Mouse (Mus musculus): ENCODE data around the gene Etl4. TPM values are rescaled to one million over a fixed set of nuclear protein-coding genes. Genes with fewer than 3 reads are reported as not detected.

The Etl4 gene
- polyA plus RNA-seq, 1 experiment from 2014 or later, result 32.2 TPM

DNA sequence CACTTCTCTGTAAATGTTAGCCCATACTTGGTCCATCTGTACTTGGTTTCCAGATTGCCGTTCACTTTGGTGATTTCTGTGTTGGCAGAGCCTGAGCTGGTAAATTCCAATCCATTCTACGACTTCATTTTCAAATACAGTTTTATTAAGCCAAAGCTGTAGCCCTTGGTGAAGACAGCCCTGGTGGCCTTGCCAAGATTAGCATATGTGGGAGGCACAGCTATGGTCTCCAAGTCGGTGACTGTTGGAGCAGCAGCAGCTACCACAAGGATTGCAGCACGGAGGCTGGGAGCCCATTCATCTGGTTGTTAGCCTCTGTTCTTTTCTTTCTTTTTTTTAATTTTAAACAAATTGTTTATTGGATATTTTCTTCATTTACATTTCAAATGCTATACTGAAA, 128.1 kb downstream of the Etl4 start:
- H3K4me3 ChIP-seq (replicated peaks), result no peak overlapping the region

DNA sequence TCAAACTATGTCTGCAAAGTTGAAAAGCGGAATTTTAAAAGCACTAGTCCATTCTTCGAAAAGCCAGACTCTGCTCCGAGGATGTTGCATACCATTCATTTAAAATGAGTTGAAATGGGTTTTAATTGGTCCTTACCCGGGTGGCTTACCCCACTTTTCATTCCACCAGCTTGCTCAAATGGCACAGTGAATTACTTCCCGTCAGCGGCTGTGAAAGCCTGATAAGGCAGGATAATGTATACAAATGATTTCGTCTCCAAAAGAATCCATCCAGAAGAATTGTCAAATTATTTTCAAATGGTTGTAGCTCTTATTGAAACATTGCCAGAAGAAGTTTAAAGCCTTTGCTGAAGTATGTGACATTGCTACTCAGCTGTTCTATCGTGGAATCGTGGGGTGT, 162.8 kb downstream of the Etl4 start:
- Histone ChIP-seq H3K36me3 (no peaks in the 10 kb centered on the region), H3K27me3 (replicated peaks) (no peaks in the 10 kb centered on the region), H3K4me2 (no peak overlapping the region), H3K27ac (no peak overlapping the region), H3K9me3 (no peaks in the 10 kb centered on the region), H3K9ac (no peak overlapping the region), H3K4me1 (no peaks in the 10 kb centered on the region), H3K4me3 (replicated peaks) (no peak overlapping the region)
- no peak for ATAC-seq (ENCODE audit: insufficient read depth, low FRiP score, low read depth)
- 31% methylated on average over 9 of the region's 9 CpGs for WGBS

More for the DNA sequence above, 128.1 kb downstream of the Etl4 start:
- Histone ChIP-seq H3K4me2 (no peak overlapping the region), H3K9ac (no peak overlapping the region), H3K4me1 (no peaks in the 10 kb centered on the region), H3K27me3 (replicated peaks) (no peaks in the 10 kb centered on the region), H3K36me3 (no peaks in the 10 kb centered on the region), H3K9me3 (no peaks in the 10 kb centered on the region), H3K27ac (no peak overlapping the region)
- WGBS, result 86% methylated on average over 4 of the region's 4 CpGs
- no peak for ATAC-seq (ENCODE audit: insufficient read depth, low FRiP score, low read depth)

DNA sequence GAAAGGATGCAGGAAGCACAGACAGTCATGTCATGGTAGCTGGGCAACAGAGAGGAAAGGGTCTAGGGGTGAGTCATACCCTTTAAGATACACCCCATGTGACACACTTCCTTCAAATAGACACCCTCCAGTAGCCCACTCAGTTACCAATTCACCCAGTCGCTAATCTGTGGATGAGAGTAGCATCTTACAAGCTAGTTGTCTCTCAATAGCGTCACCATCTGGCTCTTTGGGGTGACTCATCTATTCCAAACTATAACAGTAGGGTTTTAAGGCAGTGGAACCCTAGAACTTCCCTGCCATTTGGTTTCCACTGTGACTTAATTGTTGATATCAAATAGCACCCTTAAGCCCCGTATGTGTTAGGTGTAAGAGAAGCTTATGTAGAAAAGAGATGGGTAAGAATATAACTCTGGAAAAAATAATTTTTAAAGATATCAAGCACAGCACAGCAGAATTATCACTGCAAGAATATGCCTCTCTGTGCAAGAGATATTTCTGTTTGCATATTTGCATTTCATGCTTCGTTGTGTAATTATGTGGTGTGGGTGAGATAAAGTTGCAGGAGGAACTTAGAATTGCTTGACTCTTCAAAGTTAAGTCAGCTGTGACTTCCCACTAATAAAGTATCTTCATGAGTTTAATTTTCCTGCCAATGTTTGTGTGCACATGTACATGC, 166.7 kb downstream of the Etl4 start:
- Histone ChIP-seq H3K9me3 (no peaks in the 10 kb centered on the region), H3K4me3 (replicated peaks) (no peak overlapping the region), H3K4me2 (no peak overlapping the region), H3K4me1 (no peaks in the 10 kb centered on the region), H3K9ac (no peak overlapping the region), H3K27me3 (replicated peaks) (no peaks in the 10 kb centered on the region), H3K36me3 (no peaks in the 10 kb centered on the region), H3K27ac (no peak overlapping the region)
- 73% methylated on average over 4 of the region's 4 CpGs for WGBS
- no peak for ATAC-seq (ENCODE audit: insufficient read depth, low FRiP score, low read depth)

DNA sequence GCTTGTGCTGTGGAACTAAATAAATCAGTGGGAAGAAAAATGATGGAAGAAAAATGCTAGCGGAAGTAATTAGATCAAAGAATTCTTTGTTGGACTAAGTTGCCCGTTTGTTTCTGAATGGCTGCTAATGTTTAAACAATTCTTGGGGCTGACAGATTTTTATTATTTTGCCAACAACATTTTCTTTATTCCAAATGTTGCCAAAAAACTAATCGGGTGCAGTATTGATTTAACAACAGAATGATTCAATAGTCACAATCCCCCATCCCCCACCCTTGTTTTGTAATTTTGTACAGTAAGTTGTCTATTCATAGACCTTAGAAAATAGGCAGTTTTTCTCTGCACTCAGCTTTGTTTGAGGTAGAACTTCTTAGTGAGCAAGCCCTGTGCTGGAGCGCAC, 175.2 kb downstream of the Etl4 start:
- Histone ChIP-seq H3K27me3 (replicated peaks) (no peaks in the 10 kb centered on the region), H3K4me1 (no peaks in the 10 kb centered on the region), H3K9ac (no peak overlapping the region), H3K4me3 (replicated peaks) (no peak overlapping the region), H3K27ac (no peak overlapping the region), H3K9me3 (no peaks in the 10 kb centered on the region), H3K36me3 (no peaks in the 10 kb centered on the region), H3K4me2 (no peak overlapping the region)
- 74% methylated on average over 4 of the region's 4 CpGs for WGBS
- no peak for ATAC-seq (ENCODE audit: insufficient read depth, low FRiP score, low read depth)

DNA sequence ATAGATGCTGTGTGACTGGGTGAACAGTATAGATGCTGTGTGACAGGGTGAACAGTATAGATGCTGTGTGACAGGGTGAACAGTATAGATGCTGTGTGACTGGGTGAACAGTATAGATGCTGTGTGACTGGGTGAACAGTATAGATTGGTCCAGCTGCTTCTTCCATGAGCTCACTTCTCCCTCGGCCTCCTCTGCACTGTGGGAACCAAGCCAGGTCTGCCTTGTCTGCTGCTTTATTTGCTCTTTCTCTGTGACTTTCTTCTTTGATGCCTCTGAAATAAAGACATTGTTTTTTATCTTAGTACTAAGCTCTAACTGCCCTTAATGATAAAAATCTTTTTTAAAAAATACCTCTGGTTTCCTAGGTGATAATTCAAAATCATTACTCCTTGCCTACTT, 195.9 kb downstream of the Etl4 start:
- no peak for ATAC-seq (ENCODE audit: insufficient read depth, low FRiP score, low read depth)
- Histone ChIP-seq H3K9me3 (no peaks in the 10 kb centered on the region), H3K27me3 (replicated peaks) (no peaks in the 10 kb centered on the region), H3K4me1 (no peaks in the 10 kb centered on the region), H3K27ac (no peak overlapping the region), H3K4me3 (replicated peaks) (no peak overlapping the region), H3K9ac (no peak overlapping the region), H3K4me2 (no peak overlapping the region), H3K36me3 (no peaks in the 10 kb centered on the region)
- 53% methylated on average over 1 of the region's 1 CpGs for WGBS

DNA sequence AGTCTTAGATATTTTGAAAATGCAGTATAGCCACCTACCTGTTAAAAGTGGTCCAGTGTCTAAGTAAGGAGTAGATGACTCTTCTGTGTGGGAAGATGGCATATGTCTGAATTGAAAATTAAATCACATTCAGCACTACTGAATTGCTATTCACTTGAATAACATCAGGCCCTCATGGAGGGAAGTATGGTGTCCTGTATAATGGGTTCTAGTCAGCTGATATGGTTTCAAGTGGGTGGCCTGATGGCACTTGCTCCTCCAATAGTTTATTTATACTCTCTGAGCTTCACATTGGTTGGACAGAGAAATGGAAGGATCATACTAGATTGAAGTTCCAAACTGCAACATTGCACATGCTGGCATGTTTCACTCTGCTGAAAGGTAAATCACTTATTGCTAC, 202.1 kb downstream of the Etl4 start:
- no peaks in the 10 kb centered on the region for H3K27me3 ChIP-seq (replicated peaks)

DNA sequence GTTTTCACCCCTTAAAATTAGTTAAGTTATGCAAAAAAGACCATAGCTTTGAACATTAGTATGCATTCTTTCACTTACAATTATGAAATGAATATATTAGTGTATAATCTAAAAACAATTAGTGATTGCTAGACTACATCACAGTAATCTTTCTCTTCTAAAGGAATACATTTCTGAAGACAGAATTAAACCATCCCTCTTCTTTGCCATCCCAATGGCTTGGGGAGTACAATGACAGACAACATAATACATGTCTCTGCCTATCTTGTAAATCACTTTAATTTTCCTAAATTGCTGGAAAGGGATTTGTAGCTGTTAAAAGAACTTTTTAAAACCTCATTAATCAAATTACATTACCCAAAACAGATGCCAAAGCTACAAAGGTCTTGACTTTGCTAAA, 216.3 kb downstream of the Etl4 start:
- Histone ChIP-seq H3K4me1 (no peaks in the 10 kb centered on the region), H3K36me3 (no peaks in the 10 kb centered on the region), H3K4me3 (replicated peaks) (no peak overlapping the region), H3K27me3 (replicated peaks) (no peaks in the 10 kb centered on the region), H3K27ac (no peak overlapping the region), H3K9me3 (no peaks in the 10 kb centered on the region), H3K4me2 (no peak overlapping the region), H3K9ac (no peak overlapping the region)
- ATAC-seq (ENCODE audit: insufficient read depth, low FRiP score, low read depth), result no peak

More for the DNA sequence above, 202.1 kb downstream of the Etl4 start:
- Histone ChIP-seq H3K9me3 (no peaks in the 10 kb centered on the region), H3K36me3 (no peaks in the 10 kb centered on the region), H3K4me1 (no peaks in the 10 kb centered on the region), H3K4me2 (no peak overlapping the region), H3K27ac (no peak overlapping the region), H3K9ac (no peak overlapping the region), H3K4me3 (replicated peaks) (no peak overlapping the region)
- no peak for ATAC-seq (ENCODE audit: insufficient read depth, low FRiP score, low read depth)

DNA sequence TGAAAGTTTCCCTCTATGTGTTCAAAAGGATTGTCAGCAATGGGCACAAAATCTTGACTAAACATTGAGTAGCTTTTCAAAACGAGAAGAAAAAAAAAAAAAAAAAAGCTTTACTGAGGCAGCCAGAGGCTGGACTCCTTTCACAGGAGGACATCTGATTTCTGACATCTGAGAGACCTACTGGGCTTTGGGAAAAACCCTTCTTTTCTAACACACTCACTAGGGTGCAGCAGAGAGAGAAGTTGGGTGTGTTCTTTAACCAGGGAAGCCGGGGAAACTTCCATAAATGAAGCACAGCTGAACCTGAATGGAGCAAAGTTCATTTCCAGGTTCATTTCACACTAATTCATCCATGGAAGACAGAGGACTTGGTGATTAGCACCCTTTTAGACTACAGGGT, 222.2 kb downstream of the Etl4 start:
- Histone ChIP-seq H3K4me2 (no peak overlapping the region), H3K9ac (no peak overlapping the region), H3K4me3 (replicated peaks) (no peak overlapping the region), H3K27me3 (replicated peaks) (no peaks in the 10 kb centered on the region), H3K27ac (no peak overlapping the region), H3K4me1 (no peaks in the 10 kb centered on the region), H3K36me3 (no peaks in the 10 kb centered on the region), H3K9me3 (no peaks in the 10 kb centered on the region)
- no peak for ATAC-seq (ENCODE audit: insufficient read depth, low FRiP score, low read depth)
- 16% methylated on average over 2 of the region's 2 CpGs for WGBS

DNA sequence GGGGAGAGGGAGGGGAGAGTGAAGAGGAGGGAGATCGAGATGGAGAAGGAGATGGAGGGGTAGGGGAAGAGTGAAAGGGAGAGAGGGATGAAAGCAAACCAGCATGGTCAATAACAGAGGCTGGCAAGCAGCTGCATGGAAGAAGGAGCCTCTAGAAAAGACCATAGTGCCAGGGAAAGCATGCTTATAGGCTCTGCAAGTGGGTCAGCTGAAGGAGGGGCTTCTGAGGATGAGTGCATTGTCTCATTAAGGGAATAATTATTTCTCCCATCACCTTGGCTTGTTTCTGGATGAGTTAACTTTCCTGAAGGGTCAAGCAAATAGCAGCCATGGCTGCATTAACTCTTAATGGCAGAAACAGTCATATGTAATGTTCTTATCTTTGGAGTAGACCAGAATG, 228.8 kb downstream of the Etl4 start:
- Histone ChIP-seq H3K27ac (no peak overlapping the region), H3K27me3 (replicated peaks) (no peaks in the 10 kb centered on the region), H3K4me3 (replicated peaks) (no peak overlapping the region), H3K9ac (no peak overlapping the region), H3K4me1 (no peaks in the 10 kb centered on the region), H3K36me3 (no peaks in the 10 kb centered on the region), H3K9me3 (no peaks in the 10 kb centered on the region), H3K4me2 (no peak overlapping the region)
- WGBS, result 45% methylated on average over 1 of the region's 1 CpGs
- no peak for ATAC-seq (ENCODE audit: insufficient read depth, low FRiP score, low read depth)

DNA sequence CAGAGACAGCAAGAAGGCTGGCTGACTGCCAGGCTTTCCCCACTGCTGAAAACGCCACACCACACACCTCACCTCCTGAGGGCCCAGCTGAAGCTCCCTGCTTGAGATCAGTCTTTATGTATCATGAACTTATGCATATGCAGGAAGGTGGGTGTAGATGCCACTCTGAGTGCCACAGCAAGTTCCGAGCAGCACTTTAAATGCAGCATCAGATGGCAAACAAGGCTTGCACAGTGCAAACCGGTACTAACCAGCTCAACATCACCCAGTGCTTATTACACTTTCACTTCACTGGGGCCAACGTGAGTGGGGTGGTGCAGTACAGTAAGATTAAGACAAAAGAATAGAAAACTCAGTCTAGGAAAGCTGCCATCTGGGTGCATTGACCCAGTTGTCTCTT, 235.8 kb downstream of the Etl4 start:
- H3K27me3 ChIP-seq (replicated peaks), result no peaks in the 10 kb centered on the region
- H3K9ac ChIP-seq, result no peak overlapping the region
- no peaks in the 10 kb centered on the region for H3K9me3 ChIP-seq
- H3K36me3 ChIP-seq, result no peaks in the 10 kb centered on the region
- no peak overlapping the region for H3K4me2 ChIP-seq
- H3K27ac ChIP-seq, result no peak overlapping the region
- H3K4me3 ChIP-seq (replicated peaks), result no peak overlapping the region
- no peaks in the 10 kb centered on the region for H3K4me1 ChIP-seq
- no peak for ATAC-seq (ENCODE audit: insufficient read depth, low FRiP score, low read depth)
- WGBS, result 59% methylated on average over 4 of the region's 4 CpGs

DNA sequence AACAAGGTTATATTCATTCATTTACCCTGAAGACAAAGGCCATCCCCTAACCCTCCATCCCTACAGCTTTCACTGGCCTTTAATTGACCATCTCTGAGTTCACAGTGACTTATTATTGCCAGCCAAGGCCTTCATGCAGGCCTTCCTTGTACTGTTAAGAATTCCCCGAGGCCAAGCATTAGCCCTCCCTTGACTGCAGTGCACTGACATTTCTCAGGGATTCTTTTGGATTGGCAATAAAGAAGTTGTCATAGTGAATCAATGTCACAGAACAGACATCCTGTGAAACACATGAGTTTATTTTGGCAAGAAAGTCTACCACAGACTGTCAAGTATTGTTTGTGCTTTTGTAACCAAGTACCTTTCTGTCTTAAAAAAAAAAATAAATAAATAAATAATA, 257.5 kb downstream of the Etl4 start:
- no peaks in the 10 kb centered on the region for H3K36me3 ChIP-seq
- no peak overlapping the region for H3K27ac ChIP-seq
- no peaks in the 10 kb centered on the region for H3K4me1 ChIP-seq
- H3K27me3 ChIP-seq (replicated peaks), result no peaks in the 10 kb centered on the region
- 70% methylated on average over 1 of the region's 1 CpGs for WGBS
- H3K4me3 ChIP-seq (replicated peaks), result no peak overlapping the region
- ATAC-seq (ENCODE audit: insufficient read depth, low FRiP score, low read depth), result no peak
- H3K9ac ChIP-seq, result no peak overlapping the region
- no peak overlapping the region for H3K4me2 ChIP-seq
- H3K9me3 ChIP-seq, result no peaks in the 10 kb centered on the region

DNA sequence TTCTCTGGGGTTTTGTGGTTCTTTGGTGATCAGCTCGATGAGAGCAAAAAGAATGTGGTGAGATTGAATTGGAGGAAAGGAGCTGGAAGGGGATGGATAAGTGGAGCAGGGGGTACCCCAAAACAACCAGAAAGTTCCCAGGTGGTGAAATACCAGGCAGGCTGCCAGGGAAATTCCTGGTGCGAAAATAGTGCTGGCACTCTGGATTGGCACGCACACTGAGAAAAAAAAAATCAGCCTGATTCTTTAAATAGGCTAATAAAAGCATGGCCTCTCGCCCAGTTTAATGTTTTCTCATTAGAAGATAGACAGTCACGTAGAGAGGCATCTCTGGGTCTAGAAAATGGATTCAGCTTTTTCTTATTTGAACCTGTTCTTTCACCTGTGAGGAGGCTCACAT, 258.0 kb downstream of the Etl4 start:
- H3K36me3 ChIP-seq, result no peaks in the 10 kb centered on the region
- no peaks in the 10 kb centered on the region for H3K27me3 ChIP-seq (replicated peaks)
- no peaks in the 10 kb centered on the region for H3K9me3 ChIP-seq
- ATAC-seq (ENCODE audit: insufficient read depth, low FRiP score, low read depth), result no peak
- H3K4me2 ChIP-seq, result no peak overlapping the region
- no peak overlapping the region for H3K4me3 ChIP-seq (replicated peaks)
- WGBS, result 68% methylated on average over 5 of the region's 5 CpGs
- no peak overlapping the region for H3K9ac ChIP-seq
- H3K4me1 ChIP-seq, result no peaks in the 10 kb centered on the region
- H3K27ac ChIP-seq, result no peak overlapping the region

DNA sequence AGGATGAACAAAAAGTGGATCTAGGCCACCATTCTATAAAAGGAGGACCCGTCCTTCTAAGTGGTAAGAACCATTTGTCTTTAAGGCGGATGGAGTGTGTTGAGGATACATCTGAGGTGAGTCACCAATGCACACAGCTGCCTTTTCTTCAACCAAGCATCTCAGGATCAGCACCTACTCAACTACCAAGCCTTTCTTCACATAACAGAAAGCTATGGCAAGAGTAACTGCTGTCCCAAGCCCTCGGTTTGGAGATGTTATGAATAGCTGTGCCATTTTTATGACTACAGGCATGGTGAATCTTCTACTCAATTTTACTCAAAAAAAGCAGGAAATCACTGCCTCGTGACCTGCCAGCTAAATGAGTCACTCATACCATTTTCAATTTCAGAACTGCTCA, 258.6 kb downstream of the Etl4 start:
- Histone ChIP-seq H3K4me3 (replicated peaks) (no peak overlapping the region), H3K9me3 (no peaks in the 10 kb centered on the region), H3K27me3 (replicated peaks) (no peaks in the 10 kb centered on the region), H3K27ac (no peak overlapping the region), H3K4me2 (no peak overlapping the region), H3K9ac (no peak overlapping the region), H3K4me1 (no peaks in the 10 kb centered on the region), H3K36me3 (no peaks in the 10 kb centered on the region)
- ATAC-seq (ENCODE audit: insufficient read depth, low FRiP score, low read depth), result no peak
- WGBS, result 79% methylated on average over 4 of the region's 4 CpGs
